Mouse (Mus musculus): ENCODE data around the gene Nrgn.
A peak's percentile ranks its signal among the peaks of the same experiment; 100 is the strongest.

The Nrgn gene

GRCm38 (mm10) chr9:37552536-37553293 is at the start of gene Nrgn:
Gene Nrgn (minus strand): TSS chr9:37552904.
- DNase-seq (ENCODE audit: low read depth, low spot score): no peak

- no peak for DNase-seq (ENCODE audit: low read depth, low spot score)
These were observed 48.0 kb upstream of the Nrgn start for GRCm38 (mm10) chr9:37600538-37601205.

- DNase-seq (ENCODE audit: low read depth, low spot score): no peak
These were observed 45.9 kb upstream of the Nrgn start for GRCm38 (mm10) chr9:37598637-37599036.

DNA sequence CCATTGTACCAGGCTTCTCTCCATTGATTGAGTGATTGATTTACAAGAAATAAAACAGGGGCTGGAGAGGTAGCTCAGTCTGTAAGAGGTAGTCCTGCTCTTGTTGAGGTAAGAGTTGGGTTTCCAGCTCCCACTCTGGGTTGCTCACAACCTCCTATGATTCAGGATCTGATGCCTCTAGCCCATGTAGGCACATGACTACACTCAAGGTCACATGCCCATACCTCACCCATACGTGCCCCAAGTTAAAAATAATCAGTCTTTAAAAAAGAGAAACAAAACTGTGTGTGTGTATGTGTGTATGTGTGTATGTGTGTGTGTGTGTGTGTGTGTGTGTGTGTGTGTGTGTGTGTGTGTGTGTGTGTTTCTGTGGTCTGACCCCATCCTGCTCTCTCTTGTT is 42.9 kb upstream of the Nrgn start:
- no peak for DNase-seq (ENCODE audit: low read depth, low spot score)

GRCm38 (mm10) chr9:37593690-37594089 is 41.0 kb upstream of the Nrgn start:
- DNase-seq (ENCODE audit: low read depth, low spot score): no peak

- DNase-seq (ENCODE audit: low read depth, low spot score): no peak
These were observed 39.9 kb upstream of the Nrgn start for GRCm38 (mm10) chr9:37592633-37593032.

GRCm38 (mm10) chr9:37592025-37592424 is 39.3 kb upstream of the Nrgn start:
- DNase-seq (ENCODE audit: low read depth, low spot score): no peak

DNA sequence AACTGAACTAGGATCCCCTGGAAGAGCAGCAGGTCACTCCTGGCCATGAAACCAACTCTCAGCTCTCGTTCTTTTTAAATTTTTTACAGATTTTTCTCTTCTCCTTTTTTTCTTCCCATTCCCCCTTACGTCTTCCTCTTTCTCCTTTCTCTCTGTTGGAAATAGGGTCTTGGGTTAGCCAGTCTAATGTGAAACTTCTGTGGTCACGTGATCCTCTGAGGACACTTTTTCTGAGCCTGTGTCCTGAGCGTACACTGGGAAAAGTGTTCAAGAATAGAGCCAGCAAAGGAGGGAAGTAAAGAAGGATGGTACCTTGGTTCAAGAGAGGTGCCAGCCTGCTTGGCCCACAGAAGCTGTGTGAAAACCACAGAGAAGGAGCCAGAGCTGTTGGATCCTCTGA is 37.7 kb upstream of the Nrgn start:
- DNase-seq (ENCODE audit: low read depth, low spot score): no peak

DNA sequence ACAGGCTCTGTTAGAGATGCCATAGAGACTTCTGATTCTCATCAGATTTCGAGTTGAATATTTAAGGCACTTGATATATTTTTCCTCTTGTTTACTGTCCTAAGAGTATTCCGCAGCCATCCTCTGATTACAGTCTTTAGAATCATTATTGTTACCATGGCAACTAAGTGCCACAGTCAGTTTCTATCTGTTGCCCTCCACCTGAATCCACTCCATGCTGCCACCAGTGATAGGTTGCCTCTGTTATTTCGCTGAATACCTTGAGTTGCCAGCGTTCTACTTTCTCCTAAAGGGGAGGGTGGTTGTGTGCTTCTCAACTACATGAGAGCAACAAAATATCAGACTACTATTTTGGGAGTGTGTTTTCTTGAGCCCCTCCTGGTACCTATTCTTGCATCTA is 34.0 kb upstream of the Nrgn start:
- DNase-seq (ENCODE audit: low read depth, low spot score): no peak

DNA sequence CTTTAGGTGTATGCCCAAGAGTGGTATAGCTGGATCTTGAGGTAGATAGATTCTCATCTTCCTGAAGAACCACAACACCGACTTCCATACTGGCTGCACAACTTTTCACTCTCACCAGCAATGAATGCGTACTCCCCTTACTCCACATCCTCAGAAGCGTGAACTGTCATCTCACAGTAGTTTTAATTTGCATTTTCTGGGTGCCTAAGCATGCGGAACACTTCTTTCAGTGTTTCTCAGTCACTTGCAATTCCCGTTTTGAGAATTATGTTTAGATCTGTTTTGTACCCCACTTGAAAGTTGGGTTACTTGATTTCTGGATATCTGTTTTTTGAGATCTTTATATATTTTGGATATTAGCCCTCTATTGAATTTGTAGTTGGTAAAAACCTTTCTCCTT is 30.9 kb upstream of the Nrgn start:
- no peak for DNase-seq (ENCODE audit: low read depth, low spot score)

- DNase-seq (ENCODE audit: low read depth, low spot score): peak; percentile 7
These were observed 23.8 kb upstream of the Nrgn start for GRCm38 (mm10) chr9:37576436-37576930.

DNA sequence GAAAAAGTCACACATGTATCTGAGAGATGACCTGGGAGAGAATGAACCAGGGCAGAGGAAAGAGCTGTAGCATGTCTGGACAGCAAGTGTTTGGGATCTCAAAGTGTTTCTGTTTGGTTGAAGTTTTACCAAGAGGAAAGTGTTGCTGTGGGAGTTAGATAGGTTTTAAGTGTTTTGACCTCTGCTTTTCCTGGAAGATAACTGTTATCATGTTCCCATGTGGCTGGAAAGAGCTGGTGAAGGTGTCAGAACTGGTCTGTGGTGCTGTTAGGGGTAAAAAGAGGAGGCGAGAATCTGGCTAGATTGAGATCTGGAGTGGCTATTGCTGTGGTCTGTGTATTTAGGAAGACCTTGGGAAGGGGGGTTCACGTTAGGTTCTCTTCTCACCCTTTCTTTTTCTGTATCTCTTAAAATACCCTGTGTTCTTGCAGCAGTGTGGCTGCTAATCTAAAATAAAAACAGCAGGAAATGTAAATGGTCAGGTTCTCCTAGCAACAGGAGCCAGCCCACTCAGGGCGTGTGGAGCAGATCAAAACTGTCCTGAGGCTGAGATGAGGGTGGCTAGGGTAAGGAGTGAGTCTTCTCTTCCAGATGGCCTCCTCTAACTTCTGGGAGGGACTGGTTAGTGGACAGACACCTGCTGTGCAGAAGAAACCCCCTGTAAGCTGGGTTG is 19.6 kb upstream of the Nrgn start:
- DNase-seq (ENCODE audit: low read depth, low spot score): no peak

GRCm38 (mm10) chr9:37569231-37569835 is 16.6 kb upstream of the Nrgn start:
- DNase-seq (ENCODE audit: low read depth, low spot score): no peak

- DNase-seq (ENCODE audit: low read depth, low spot score): no peak
These were observed 16.0 kb upstream of the Nrgn start for GRCm38 (mm10) chr9:37568605-37569214.

DNA sequence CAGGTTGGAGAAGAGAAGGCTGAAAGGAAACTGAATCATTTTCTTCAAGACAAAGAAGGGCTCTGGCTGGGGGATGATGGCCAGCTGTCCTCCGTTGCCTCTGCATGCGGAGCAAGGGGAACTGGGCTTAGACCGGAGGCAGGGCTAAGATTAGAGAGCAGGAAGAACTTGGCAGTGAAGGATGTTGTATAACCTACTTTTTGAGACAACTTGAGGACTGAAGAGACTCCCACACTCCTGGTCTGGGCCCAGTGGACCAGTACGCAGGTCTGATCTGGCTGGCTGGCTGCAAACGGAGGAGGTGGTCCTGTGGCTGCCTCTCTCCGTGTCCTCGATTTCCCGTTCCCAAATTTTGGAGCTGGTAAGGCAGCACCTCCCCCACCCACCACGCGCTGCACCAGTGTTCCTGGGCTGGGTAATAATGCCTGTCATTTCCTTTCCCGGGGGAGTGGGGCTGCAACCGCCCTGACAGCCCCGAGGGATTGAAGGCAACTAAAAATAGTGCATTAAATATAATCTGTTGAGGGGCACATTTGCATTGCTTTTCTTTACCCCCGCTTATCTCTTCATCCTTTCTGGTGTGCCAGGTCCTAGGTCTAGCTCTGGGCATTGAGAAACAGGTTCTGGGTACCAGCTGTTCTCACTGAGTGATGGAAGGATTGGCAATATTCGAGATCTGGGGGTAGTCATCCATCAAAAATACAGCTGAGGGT is 15.3 kb upstream of the Nrgn start:
- no peak for DNase-seq (ENCODE audit: low read depth, low spot score)

- DNase-seq (ENCODE audit: low read depth, low spot score): no peak
These were observed 14.8 kb upstream of the Nrgn start for GRCm38 (mm10) chr9:37567454-37567853.

GRCm38 (mm10) chr9:37567019-37567418 is 14.3 kb upstream of the Nrgn start:
- DNase-seq (ENCODE audit: low read depth, low spot score): no peak

DNA sequence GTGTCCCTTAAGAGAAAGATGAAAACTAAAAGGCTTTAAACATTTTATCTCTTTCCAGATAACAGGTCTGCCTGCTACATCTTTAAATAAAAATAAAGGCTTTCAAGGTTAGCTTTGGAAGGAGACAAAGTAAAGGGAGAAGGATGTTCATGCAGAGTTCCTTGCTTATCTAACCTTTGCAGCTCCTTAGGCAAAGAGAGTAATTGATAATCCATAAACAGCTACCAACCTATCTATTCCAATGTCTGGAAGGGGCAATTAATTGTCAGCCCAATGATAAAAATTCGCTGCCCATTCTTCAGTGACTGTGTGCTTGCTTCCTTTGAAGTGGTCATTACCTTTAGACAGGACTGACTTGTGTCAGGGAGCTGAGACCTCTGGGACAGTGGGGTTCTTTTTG is 11.1 kb upstream of the Nrgn start:
- no peak for DNase-seq (ENCODE audit: low read depth, low spot score)

DNA sequence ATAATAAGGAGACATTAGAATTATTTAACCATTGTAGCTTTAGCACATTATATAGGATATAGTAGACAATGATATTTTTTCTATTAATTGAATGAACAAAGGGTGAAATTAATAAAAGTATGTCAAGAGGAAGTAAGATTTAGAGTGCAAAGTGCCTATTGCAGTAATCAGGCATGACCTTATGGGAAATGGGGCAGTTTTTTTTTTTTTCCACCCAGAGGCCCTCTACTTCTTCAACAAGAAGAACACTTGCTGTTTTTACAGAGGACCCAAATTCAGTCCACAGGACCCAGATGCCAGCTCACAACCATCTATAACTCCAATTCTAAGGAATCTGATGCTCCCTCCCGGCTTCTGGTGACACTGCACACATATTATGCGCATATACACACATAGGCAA is 7.9 kb upstream of the Nrgn start:
- no peak for DNase-seq (ENCODE audit: low read depth, low spot score)

GRCm38 (mm10) chr9:37556366-37556765 is 3.7 kb upstream of the Nrgn start:
- DNase-seq (ENCODE audit: low read depth, low spot score): no peak

Data from skeletal muscle tissue, adult 2 months (tissue).